Mouse (Mus musculus) liver, postnatal 0 days (tissue): Measurements from ENCODE around the gene Dscam.

ENCODE experiments used
- CTCF ChIP-seq: sonication (generic); IDR thresholded peaks from 2 replicates; pipeline ENCODE4 v1.5.1; 2016; ENCODE audit warnings: antibody characterized with exemption, low read depth
- EP300 ChIP-seq: IDR thresholded peaks from 2 replicates; pipeline ENCODE4 v1.6.1; 2016; ENCODE audit warnings: antibody characterized with exemption, low read depth, mild to moderate bottlenecking

DNA sequence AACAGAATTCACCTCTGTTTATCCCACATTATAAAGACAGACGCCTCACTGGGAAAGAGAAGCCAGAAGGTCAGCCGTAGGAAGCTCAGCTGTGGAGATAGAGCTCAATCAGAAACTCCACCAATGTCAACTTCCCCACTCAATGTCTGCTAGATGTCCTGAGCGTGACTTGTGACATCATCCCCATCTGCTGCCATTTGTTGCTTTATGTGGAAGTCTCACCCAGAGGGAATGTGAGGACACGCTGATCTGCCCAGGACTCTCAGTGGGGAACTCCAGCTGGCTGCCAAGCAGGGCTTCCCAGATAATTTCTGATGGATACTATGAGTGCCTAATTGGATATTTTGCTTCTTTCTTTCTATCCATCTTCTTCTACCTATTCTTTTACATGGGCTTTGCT is 103.7 kb downstream of the Dscam start:
- TF ChIP-seq CTCF (no peak), EP300 (no peak)
